Mouse (Mus musculus) embryo, embryonic 10 days (tissue): ENCODE data around the gene A530016L24Rik.
A peak's percentile ranks its signal among the peaks of the same experiment; 100 is the strongest.

Source experiments
- DNase-seq: peaks from one replicate; pipeline ENCODE4 v3.0.0-alpha.2; 2015; ENCODE audit warnings: low spot score

A530016L24Rik gene

GRCm38 (mm10) chr12:112503003-112503771, 13.9 kb downstream of the A530016L24Rik start:
- no peak for DNase-seq

GRCm38 (mm10) chr12:112506267-112506666, 17.0 kb downstream of the A530016L24Rik start:
- DNase-seq = no peak

GRCm38 (mm10) chr12:112507264-112507663, 18.0 kb downstream of the A530016L24Rik start:
- DNase-seq = no peak

- DNase-seq = no peak
Measured at GRCm38 (mm10) chr12:112507984-112508383, 18.7 kb downstream of the A530016L24Rik start.

GRCm38 (mm10) chr12:112510365-112510732, 21.1 kb downstream of the A530016L24Rik start:
- DNase-seq = peak; percentile 20

- peak; percentile 75 for DNase-seq
Measured at GRCm38 (mm10) chr12:112510733-112511372, 21.6 kb downstream of the A530016L24Rik start.

GRCm38 (mm10) chr12:112514897-112515296, 25.6 kb downstream of the A530016L24Rik start:
- no peak for DNase-seq

GRCm38 (mm10) chr12:112516697-112517337, 27.6 kb downstream of the A530016L24Rik start, which contains the start of gene Tmem179:
TSS of gene Tmem179 (minus strand) at chr12:112516747.
- DNase-seq = peak; percentile 80

- peak; percentile 37 for DNase-seq
Measured at GRCm38 (mm10) chr12:112518105-112518504, 28.9 kb downstream of the A530016L24Rik start.

- DNase-seq = no peak
Measured at GRCm38 (mm10) chr12:112533758-112534157, 44.5 kb downstream of the A530016L24Rik start.

GRCm38 (mm10) chr12:112537233-112537632, 48.0 kb downstream of the A530016L24Rik start:
- DNase-seq = no peak

GRCm38 (mm10) chr12:112538356-112538755, 49.1 kb downstream of the A530016L24Rik start:
- DNase-seq = no peak

- DNase-seq = no peak
Measured at GRCm38 (mm10) chr12:112539466-112539965, 50.3 kb downstream of the A530016L24Rik start.

GRCm38 (mm10) chr12:112540321-112540720, 51.1 kb downstream of the A530016L24Rik start:
- DNase-seq = no peak

GRCm38 (mm10) chr12:112541483-112542091, 52.3 kb downstream of the A530016L24Rik start:
- no peak for DNase-seq

- no peak for DNase-seq
Measured at GRCm38 (mm10) chr12:112542257-112542919, 53.1 kb downstream of the A530016L24Rik start.

GRCm38 (mm10) chr12:112542920-112543300, 53.7 kb downstream of the A530016L24Rik start:
- peak; percentile 94 for DNase-seq

GRCm38 (mm10) chr12:112543941-112544340, 54.7 kb downstream of the A530016L24Rik start:
- no peak for DNase-seq

- peak; percentile 66 for DNase-seq
Measured at GRCm38 (mm10) chr12:112544946-112545701, 55.9 kb downstream of the A530016L24Rik start.

GRCm38 (mm10) chr12:112546110-112546509, 56.9 kb downstream of the A530016L24Rik start:
- DNase-seq = no peak

GRCm38 (mm10) chr12:112549287-112549686, 60.0 kb downstream of the A530016L24Rik start:
- no peak for DNase-seq
